Mouse (Mus musculus) CD8-positive naive resting alpha-beta T cell, adult 2 months (primary cell): ENCODE data around the gene 1110008L16Rik.
"Not testable (repeated sequence)": the region's sequence is repeated elsewhere in the genome, so short reads cannot be mapped to it uniquely, and the experiment has no call there.

Experiments
- DNase-seq, 2 experiments: peaks; one replicate each; pipeline ENCODE4 v3.0.0; 2022; ENCODE audit warnings: low read depth in 2 of 2, low spot score in 2 of 2

The 1110008L16Rik gene

GRCm38 (mm10) chr12:55338490-55338889, 39.1 kb downstream of the 1110008L16Rik start:
- DNase-seq, result not testable (repeated sequence)

- not testable (repeated sequence) for DNase-seq
Observed at GRCm38 (mm10) chr12:55343045-55343444, 43.7 kb downstream of the 1110008L16Rik start.

- DNase-seq, result no peak
Observed at GRCm38 (mm10) chr12:55343998-55344397, 44.6 kb downstream of the 1110008L16Rik start.

- no peak for DNase-seq
Observed at GRCm38 (mm10) chr12:55344583-55344982, 45.2 kb downstream of the 1110008L16Rik start.

GRCm38 (mm10) chr12:55353423-55353822, 54.0 kb downstream of the 1110008L16Rik start:
- no peak for DNase-seq

GRCm38 (mm10) chr12:55354904-55355303, 55.5 kb downstream of the 1110008L16Rik start:
- peak in 1 of 2 experiments; percentile 26 for DNase-seq

- no peak for DNase-seq
Observed at GRCm38 (mm10) chr12:55357303-55357702, 57.9 kb downstream of the 1110008L16Rik start.

GRCm38 (mm10) chr12:55360929-55361328, 61.6 kb downstream of the 1110008L16Rik start:
- DNase-seq, result no peak

- no peak for DNase-seq
Observed at GRCm38 (mm10) chr12:55365083-55365482, 65.7 kb downstream of the 1110008L16Rik start.

- DNase-seq, result no peak
Observed at GRCm38 (mm10) chr12:55372424-55373055, 73.2 kb downstream of the 1110008L16Rik start.

- no peak for DNase-seq
Observed at GRCm38 (mm10) chr12:55376956-55377609, 77.7 kb downstream of the 1110008L16Rik start.

GRCm38 (mm10) chr12:55377610-55377980, 78.2 kb downstream of the 1110008L16Rik start:
- DNase-seq, result no peak

GRCm38 (mm10) chr12:55384023-55384749, 84.8 kb downstream of the 1110008L16Rik start, which contains the start of gene Psma6:
Psma6 (plus strand) TSS chr12:55384222.
- no peak for DNase-seq

- DNase-seq, result no peak
Observed at GRCm38 (mm10) chr12:55384826-55385225, 85.4 kb downstream of the 1110008L16Rik start.

GRCm38 (mm10) chr12:55385931-55386330, 86.6 kb downstream of the 1110008L16Rik start:
- DNase-seq, result no peak

GRCm38 (mm10) chr12:55386456-55386855, 87.1 kb downstream of the 1110008L16Rik start:
- no peak for DNase-seq

GRCm38 (mm10) chr12:55387083-55387787, 87.9 kb downstream of the 1110008L16Rik start:
- no peak for DNase-seq

GRCm38 (mm10) chr12:55387788-55388465, 88.5 kb downstream of the 1110008L16Rik start:
- DNase-seq, result no peak

GRCm38 (mm10) chr12:55388478-55388877, 89.1 kb downstream of the 1110008L16Rik start:
- DNase-seq, result peak; percentile 40 to 66

GRCm38 (mm10) chr12:55389132-55390081, 90.0 kb downstream of the 1110008L16Rik start:
- DNase-seq, result no peak
